Mouse (Mus musculus) thymus, adult 2 months (tissue): ENCODE data around the gene Anapc7.

Experiments
- CTCF ChIP-seq: fragments of 200-500 bp; IDR thresholded peaks from 2 replicates; pipeline ENCODE4 v1.5.1; 2012; ENCODE audit warnings: mild to moderate bottlenecking, control low read depth, low read length, moderate library complexity, borderline replicate concordance; ENCODE audit not compliant: control insufficient read depth, poor library complexity, insufficient read depth; ENCODE audit errors: extremely low read depth
- POLR2A ChIP-seq: fragments of 200-500 bp; IDR thresholded peaks from 2 replicates; pipeline ENCODE4 v1.6.1; 2012; ENCODE audit warnings: mild to moderate bottlenecking, low read length, control low read depth, moderate library complexity; ENCODE audit not compliant: control insufficient read depth, poor library complexity, insufficient read depth; ENCODE audit errors: extremely low read depth

DNA sequence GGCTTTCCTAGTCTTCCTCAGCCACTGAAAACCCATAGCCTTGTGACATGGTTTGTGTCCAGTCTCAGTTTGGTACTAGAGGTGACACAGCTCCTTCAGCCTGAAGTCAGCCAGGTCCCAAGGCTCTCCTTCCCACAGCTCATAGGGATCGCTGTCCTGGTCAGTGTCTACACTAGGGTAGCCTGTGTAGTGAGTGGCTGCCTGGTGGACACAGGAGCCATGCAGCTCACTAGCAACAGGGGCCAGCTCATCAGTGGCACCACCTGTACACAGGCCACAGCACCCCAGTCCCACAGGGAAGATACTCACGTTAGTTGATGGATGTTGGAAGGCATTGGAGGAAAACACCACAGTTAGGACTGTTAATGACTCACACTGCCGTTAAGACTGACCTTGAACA is 34.1 kb downstream of the Anapc7 start:
- TF ChIP-seq POLR2A (no peak), CTCF (no peak)
